Mouse (Mus musculus): ENCODE data around the gene Rbm45. TPM values are rescaled to one million over a fixed set of nuclear protein-coding genes. Genes with fewer than 3 reads are reported as not detected.

Rbm45 gene
- polyA plus RNA-seq, 1 experiment from 2014 or later: 8.8 TPM

DNA sequence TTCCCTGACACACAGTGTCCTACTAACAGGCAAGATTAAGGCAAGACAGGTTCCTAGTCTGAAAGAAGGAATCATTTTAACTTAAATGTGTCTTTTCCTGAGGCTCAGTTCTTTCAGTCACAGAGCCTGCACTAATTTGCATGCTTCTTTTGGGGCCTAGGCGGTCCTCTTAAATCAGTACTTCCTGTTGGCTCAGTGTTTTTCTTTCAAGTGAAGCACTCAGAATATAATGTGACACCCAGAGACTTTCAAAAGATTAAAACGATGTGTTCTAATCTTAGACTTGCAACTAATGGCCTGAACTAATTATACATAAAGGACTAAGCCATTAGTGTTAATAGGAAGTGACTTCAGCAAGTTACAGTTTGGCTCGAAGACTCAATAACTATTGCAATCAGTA is 59.5 kb downstream of the Rbm45 start:
- no peak overlapping the region for H3K27ac ChIP-seq
- no peak for ATAC-seq (ENCODE audit: low read depth)

DNA sequence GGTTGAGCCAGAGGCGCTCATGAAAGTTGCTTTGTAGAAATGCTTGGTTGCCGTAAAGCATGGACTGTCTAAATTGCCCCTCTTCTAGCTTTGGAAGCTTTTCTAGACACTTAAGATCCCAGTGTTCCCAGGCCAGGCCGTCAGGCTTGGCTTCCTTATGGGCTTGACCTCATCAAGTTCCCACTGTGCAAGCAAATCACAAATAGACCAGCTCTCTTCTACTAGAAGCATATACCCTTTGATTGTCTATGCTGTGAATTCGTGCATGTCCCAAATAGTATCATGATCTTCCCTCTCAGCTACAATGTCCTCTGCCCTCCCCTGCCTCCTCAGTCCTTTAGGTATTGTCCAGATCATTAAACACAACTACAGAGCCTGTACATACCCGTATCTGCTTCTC is 60.1 kb downstream of the Rbm45 start:
- H3K4me2 ChIP-seq: no peak overlapping the region
- no peaks in the 10 kb centered on the region for H3K9me3 ChIP-seq (replicated peaks)
- H3K4me3 ChIP-seq (replicated peaks): no peak overlapping the region
- H3K27ac ChIP-seq: no peak overlapping the region
- H3K9ac ChIP-seq: no peak overlapping the region
- no peaks in the 10 kb centered on the region for H3K27me3 ChIP-seq
- H3K4me1 ChIP-seq (replicated peaks): no peaks in the 10 kb centered on the region
- WGBS (ENCODE audit: insufficient replicate concordance): 59% methylated on average over 5 of the region's 5 CpGs
- DNase-seq (no peak), ATAC-seq (ENCODE audit: low read depth) (no peak)
- H3K36me3 ChIP-seq: no peaks in the 10 kb centered on the region

More for the DNA sequence above, 59.5 kb downstream of the Rbm45 start:
- H3K36me3 ChIP-seq: no peaks in the 10 kb centered on the region
- WGBS (ENCODE audit: insufficient replicate concordance): 56% methylated on average over 3 of the region's 3 CpGs
- H3K9me3 ChIP-seq (replicated peaks): no peaks in the 10 kb centered on the region
- no peak overlapping the region for H3K9ac ChIP-seq
- H3K4me3 ChIP-seq (replicated peaks): no peak overlapping the region
- no peak for DNase-seq
- H3K4me2 ChIP-seq: no peak overlapping the region
- H3K4me1 ChIP-seq (replicated peaks): no peaks in the 10 kb centered on the region
- H3K27me3 ChIP-seq: no peaks in the 10 kb centered on the region

DNA sequence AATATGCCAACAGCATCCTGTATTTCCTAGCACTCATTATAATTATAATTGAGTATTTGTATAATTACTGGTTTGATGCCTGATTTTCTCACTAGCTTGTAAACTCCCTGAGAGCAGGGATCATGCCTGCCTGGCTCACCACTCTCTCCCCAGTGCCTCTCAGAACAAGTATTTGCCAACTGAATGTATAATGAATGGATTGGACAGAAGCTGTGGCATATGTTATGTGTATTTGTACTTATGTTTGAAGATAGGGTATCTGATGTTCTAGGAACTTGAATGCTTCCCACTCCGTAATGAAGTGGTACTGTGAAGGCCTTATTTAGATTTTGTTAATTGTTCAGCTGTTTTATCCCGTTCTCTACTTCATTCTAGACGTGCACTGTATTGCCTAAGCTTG is 60.8 kb downstream of the Rbm45 start:
- ATAC-seq (ENCODE audit: low read depth): no peak
- 62% methylated on average over 3 of the region's 3 CpGs for WGBS (ENCODE audit: insufficient replicate concordance)

More for the DNA sequence above, 60.8 kb downstream of the Rbm45 start:
- Histone ChIP-seq H3K36me3 (no peaks in the 10 kb centered on the region), H3K27ac (no peak overlapping the region), H3K4me1 (replicated peaks) (no peaks in the 10 kb centered on the region), H3K9ac (no peak overlapping the region), H3K4me3 (replicated peaks) (no peak overlapping the region), H3K9me3 (replicated peaks) (no peaks in the 10 kb centered on the region), H3K27me3 (no peaks in the 10 kb centered on the region), H3K4me2 (no peak overlapping the region)
- no peak for DNase-seq

Other genes starting within 250 kb of the Rbm45 start
- 0.02 TPM in 1 of 2 replicates, not detected in the other for gene Pde11a, start 31.2 kb upstream of the Rbm45 start, polyA plus RNA-seq (2015; fragmentation: Nextera tagmentation; extraction: Ambion mirVana)
- not detected in 2 replicates for gene Cyct, start 9.5 kb upstream of the Rbm45 start, polyA plus RNA-seq (2015; fragmentation: Nextera tagmentation; extraction: Ambion mirVana)
- gene Osbpl6, start 36.5 kb downstream of the Rbm45 start, polyA plus RNA-seq (2015; fragmentation: Nextera tagmentation; extraction: Ambion mirVana): 0.43 and 0.70 TPM in 2 replicates